Mouse (Mus musculus) left cerebral cortex, postnatal 25 days (tissue): ENCODE results near the gene Nav3. TPM values are rescaled to one million over a fixed set of nuclear protein-coding genes. Genes with fewer than 3 reads are reported as not detected.

Experiments
- DNase-seq, 2 experiments: peaks; one replicate each; pipeline ENCODE4 v3.0.0; 2022; ENCODE audit warnings: low spot score in 2 of 2, mixed read lengths in 1 of 2
- intact Hi-C: fragments of 180-260 bp; cut with DNase I; formaldehyde crosslinking; loops from one replicate; pipeline ENCODE4 v1.15.1; 2025
- total RNA-seq, 2 experiments: library from RNA; stranded (reverse); gene quantifications; 2 replicates each; pipeline ENCODE4 v1.2.3; 2021

Nav3 gene
- total RNA-seq, 2 experiments from 2014 or later, result 167 to 170 TPM

- intact Hi-C loops, result no loop called here
- no peak for DNase-seq
These were observed 667.3 kb downstream of the Nav3 start for GRCm38 (mm10) chr10:109788728-109789127.

GRCm38 (mm10) chr10:109779109-109779508 is 676.9 kb downstream of the Nav3 start:
- intact Hi-C loops, result no loop called here
- peak in 1 of 2 experiments; percentile 65 for DNase-seq

GRCm38 (mm10) chr10:109769092-109769491 is 686.9 kb downstream of the Nav3 start:
- intact Hi-C loops, result no loop called here
- peak in 1 of 2 experiments; percentile 48 for DNase-seq

GRCm38 (mm10) chr10:109765650-109766049 is 690.4 kb downstream of the Nav3 start:
- intact Hi-C loops, result loop anchor here (1.0 kb wide), 1 partner anchor 96 kb away; no protein-coding TSS in a partner anchor
- peak; percentile 75 to 83 for DNase-seq

GRCm38 (mm10) chr10:109764412-109765101 is 691.4 kb downstream of the Nav3 start:
- DNase-seq, result no peak
- intact Hi-C loops, result loop anchor here (1.0 kb wide), 1 partner anchor 97 kb away; no protein-coding TSS in a partner anchor

GRCm38 (mm10) chr10:109758921-109759600 is 696.9 kb downstream of the Nav3 start:
- intact Hi-C loops, result no loop called here
- DNase-seq, result peak; percentile 34 to 49

- DNase-seq, result peak; percentile 38 to 69
- intact Hi-C loops, result no loop called here
These were observed 709.1 kb downstream of the Nav3 start for GRCm38 (mm10) chr10:109746901-109747300.

GRCm38 (mm10) chr10:109741664-109742063 is 714.3 kb downstream of the Nav3 start:
- peak in 1 of 2 experiments; percentile 19 for DNase-seq
- intact Hi-C loops, result no loop called here

GRCm38 (mm10) chr10:109740326-109740725 is 715.7 kb downstream of the Nav3 start:
- intact Hi-C loops, result no loop called here

GRCm38 (mm10) chr10:109723646-109724045 is 732.4 kb downstream of the Nav3 start:
- intact Hi-C loops, result no loop called here
- DNase-seq, result no peak

More at GRCm38 (mm10) chr10:109740326-109740725, 715.7 kb downstream of the Nav3 start:
- no peak for DNase-seq

GRCm38 (mm10) chr10:109718808-109719207 is 737.2 kb downstream of the Nav3 start:
- intact Hi-C loops, result no loop called here
- no peak for DNase-seq

GRCm38 (mm10) chr10:109718390-109718789 is 737.6 kb downstream of the Nav3 start:
- intact Hi-C loops, result no loop called here
- DNase-seq, result no peak

- DNase-seq, result peak; percentile 34 to 68
- intact Hi-C loops, result no loop called here
These were observed 743.0 kb downstream of the Nav3 start for GRCm38 (mm10) chr10:109713001-109713400.

GRCm38 (mm10) chr10:109699771-109700335 is 756.2 kb downstream of the Nav3 start:
- no peak for DNase-seq
- intact Hi-C loops, result no loop called here

GRCm38 (mm10) chr10:109690564-109690963 is 765.4 kb downstream of the Nav3 start:
- intact Hi-C loops, result no loop called here
- DNase-seq, result peak in 1 of 2 experiments; percentile 68

- DNase-seq, result peak; percentile 41 to 82
- intact Hi-C loops, result no loop called here
These were observed 771.6 kb downstream of the Nav3 start for GRCm38 (mm10) chr10:109684109-109685056.

- DNase-seq, result no peak
- intact Hi-C loops, result no loop called here
These were observed 783.1 kb downstream of the Nav3 start for GRCm38 (mm10) chr10:109672896-109673295.

GRCm38 (mm10) chr10:109667453-109667852 is 788.6 kb downstream of the Nav3 start:
- intact Hi-C loops, result no loop called here
- no peak for DNase-seq

GRCm38 (mm10) chr10:109664629-109665317 is 791.2 kb downstream of the Nav3 start:
- DNase-seq, result peak; percentile 88 to 93
- intact Hi-C loops, result no loop called here
